Mouse (Mus musculus) heart, postnatal 36 days (tissue): ENCODE data around the gene Cic. TPM values are rescaled to one million over a fixed set of nuclear protein-coding genes. Genes with fewer than 3 reads are reported as not detected.
A peak's percentile ranks its signal among the peaks of the same experiment; 100 is the strongest.

ENCODE experiments used
- DNase-seq, 2 experiments: peaks; one replicate each; pipeline ENCODE4 v3.0.0; 2021 to 2022
- intact Hi-C: fragments of 180-260 bp; cut with DNase I; formaldehyde crosslinking; loops from one replicate; pipeline ENCODE4 v1.15.1; 2025
- total RNA-seq, 2 experiments: library from RNA; stranded (reverse); gene quantifications; 2 replicates each; pipeline ENCODE4 v1.2.3; 2021

Gene Cic
- total RNA-seq: 10 to 100 TPM; 63.7 to 68.7 TPM

DNA sequence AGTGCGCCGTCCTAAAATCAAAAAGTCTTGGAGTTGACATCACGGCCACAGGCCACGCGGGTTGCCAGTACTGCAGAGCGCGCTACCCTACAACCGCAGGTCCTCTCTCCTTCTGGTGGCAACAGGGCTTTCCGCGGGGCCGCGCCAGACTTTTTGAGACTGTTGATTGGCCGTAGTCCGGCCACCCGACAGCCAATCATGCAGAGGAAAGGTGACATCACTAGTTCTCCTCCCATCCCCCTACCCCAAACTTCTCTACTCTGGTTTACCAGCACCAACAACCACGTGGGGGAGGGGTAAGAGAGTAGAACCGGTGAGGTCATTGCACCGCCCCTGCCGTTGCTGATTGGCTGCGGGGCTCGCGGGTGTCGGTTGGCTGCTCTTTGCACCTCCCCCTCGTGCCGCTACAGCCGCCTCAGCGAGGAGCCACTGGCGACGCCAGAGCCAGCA is at the start of gene Cic:
TSS of gene Cic (plus strand) at position 404 of the 450 bp plus-strand sequence.
- intact Hi-C loops: no loop called here
- peak; percentile 94 to 99 for DNase-seq

DNA sequence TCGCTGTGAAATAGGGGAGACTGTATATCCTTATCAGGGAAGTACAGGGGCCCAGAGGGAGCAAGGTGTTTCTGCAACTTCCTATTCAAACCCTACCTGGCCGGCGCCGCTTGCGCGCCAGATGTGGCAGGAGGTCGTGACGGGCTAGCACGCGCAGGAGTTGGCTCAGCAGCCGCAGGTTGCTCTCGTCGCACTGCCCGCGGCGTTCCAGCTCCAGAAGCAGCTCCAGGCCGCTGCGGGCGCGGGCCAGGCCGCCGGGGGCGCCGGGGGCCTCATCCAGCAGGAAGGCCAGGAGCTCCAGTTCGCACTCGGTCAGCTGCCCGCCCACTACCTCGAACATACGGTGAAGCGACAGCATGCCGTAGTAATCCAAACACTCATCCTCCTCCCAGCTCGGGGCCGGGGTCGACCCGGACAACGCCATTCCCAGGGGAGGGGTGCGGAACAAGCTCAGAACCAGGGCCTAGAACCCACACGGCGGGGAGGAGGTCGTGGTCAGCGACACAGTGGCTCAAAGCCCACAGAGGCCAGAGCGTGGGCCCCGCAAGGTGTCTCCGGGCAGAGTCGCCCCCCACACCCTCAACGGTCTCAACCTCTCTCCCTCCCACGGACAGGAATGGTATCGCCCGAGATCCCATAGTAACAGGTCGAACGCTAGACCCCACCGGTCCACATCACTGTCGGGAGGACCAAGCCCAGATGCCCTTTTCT is 48.6 kb upstream of the Cic start:
- peak in 1 of 2 experiments; percentile 55 for DNase-seq
- intact Hi-C loops: no loop called here

DNA sequence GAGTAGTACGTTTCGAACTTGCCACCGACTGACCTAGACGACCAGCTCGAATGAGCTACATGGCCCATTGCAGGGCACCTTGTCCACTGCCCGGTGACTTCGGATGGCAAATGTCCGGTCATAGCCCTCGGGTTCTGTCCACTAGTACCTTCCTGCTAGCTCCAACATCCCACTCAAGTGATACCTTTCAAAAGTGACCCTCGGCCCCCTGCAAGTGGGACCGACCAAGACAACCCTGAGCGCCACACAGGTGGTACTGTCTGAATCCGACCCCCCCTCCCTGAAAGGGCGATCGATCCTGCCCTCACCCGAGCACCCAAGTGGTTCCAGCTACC is 48.1 kb upstream of the Cic start:
- intact Hi-C loops: no loop called here
- no peak for DNase-seq

DNA sequence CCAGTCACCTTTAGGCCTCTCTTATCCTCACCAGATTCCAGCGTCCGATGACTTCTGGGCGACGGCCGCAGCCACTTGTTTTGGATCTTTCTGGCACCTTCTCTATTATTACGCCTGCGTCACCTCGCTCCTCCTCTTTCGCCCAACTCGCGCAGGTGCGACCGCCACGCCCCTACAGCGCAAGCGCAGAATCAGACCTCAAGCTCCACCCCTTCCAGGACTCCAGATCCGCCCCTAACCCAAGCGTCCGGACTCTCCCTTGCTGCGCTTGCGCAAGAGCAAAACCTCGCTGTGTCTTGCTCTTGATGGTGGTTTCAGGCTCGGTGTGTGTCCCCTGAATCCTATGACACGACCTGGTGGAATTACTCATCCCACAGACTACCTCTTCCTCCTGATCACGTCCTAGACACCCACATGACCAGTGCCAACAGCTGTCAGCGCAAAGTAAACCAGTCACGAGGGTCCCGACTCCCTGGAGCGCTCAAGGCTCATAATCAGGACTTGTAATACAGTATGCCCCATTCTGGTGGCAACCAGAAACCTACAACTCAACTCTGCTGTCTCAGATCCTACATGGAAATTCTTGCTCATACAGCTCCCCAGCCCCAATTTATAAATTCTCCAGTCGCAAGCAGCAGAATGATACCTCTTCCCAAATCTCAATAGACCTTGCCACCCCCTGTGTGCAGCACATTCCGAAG is 47.6 kb upstream of the Cic start:
- intact Hi-C loops: no loop called here
- peak; percentile 95 for DNase-seq

DNA sequence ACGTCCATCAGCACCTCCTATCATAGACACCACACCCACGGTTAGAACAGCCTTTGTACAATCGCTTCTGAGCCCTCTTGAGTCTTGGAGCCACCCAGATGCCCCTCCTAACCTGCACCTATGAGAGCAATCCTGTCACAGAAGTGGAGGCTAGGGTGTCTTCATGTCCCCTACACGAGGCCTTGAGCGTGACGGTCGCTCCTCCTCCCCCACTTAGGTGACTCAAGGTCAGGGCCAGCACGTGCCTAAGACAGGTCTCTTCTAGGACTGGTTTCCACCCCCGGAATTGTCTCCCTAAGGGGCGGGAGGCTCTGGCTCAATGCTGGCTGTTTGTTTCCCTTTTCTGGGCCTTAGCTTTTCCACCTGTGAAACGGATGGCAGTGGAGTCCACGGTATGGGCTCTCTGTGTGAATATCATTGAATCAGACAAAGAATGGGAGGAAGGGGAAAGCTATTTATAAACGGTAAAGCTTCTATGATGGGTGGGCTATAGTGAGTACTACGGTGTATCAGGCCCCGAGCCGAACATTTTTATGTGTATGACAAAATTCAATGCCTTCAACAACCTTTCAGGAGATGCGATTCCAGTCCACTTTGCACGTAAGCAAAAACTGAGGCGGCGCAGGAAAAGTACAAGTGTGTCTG is 46.9 kb upstream of the Cic start, which contains the start of gene Dedd2:
TSS of gene Dedd2 (minus strand) at position 159 of the 645 bp plus-strand sequence.
- DNase-seq: peak; percentile 47 to 48
- intact Hi-C loops: no loop called here

DNA sequence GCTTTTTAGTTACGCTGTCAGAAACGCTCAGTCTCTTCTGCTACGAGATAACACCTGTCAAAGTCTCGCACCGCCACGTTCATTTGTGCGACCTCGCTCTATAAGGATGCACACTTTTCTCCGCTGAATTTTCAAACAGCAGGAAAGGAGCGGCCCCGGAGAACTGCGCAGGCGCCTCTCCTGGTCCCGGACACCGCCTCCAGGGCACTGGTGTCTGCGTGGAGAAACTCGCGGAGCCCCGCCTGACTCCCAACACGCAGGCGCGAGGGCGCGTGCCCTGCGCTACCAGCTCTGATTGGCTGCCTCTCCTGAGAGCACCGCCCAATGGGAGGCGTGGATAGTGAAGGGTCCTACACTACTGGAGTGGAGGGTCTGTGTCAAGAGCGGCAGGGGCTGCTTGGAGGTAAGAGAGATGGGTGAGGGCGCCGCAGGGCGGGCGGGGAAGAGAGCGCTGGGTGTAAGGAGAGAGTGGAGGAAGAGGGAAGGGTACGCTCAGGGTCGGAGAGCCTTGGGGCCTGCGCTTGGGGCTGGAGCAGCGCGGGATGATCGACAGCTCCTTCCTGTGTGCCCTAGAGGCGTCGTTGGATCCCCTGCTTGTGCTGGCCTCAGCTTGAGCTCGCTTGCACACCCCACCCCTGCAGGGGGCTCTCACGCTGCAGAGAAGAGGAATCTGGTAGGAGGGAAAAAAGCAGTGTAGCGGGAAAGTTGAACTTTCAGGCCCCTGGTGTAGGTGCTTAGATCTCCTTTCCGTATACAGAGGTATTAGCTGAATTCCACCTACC is 46.2 kb upstream of the Cic start, which contains the start of gene Zfp526:
TSS of gene Zfp526 (plus strand) at position 324 of the 782 bp plus-strand sequence.
- intact Hi-C loops: no loop called here
- DNase-seq: peak; percentile 96 to 97

DNA sequence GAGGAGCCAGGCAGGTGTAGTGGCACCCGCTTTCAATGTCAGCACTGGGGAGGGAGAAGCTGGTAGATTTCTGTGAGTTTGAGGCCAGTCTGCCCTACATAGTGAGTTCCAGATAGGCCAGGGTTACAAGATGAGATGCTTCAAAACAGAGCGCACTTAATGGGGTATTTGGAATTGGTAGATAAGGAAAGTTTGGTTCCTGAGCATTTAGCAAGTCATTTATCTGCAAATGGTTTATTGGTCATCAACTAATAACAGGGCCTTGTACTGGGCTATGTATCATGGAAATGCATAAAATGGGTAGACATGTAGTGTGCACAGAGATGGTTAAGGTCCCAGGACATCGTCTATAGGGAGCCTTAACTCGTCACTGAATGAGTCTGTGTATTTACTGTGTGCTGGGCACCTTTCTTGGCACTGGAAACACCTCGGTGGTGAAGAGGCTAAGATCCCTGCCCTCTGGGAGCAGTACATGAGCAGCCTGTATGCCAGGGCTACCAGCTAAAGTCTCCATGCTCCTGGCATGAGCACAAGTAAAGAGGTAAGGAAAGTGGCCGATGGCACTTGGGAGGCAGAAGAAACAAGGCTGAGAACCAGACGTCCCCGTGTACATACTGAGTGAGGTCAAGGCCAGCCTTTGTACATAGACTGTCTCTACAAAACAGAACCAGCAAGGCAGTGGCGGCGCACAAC is 45.1 kb upstream of the Cic start:
- DNase-seq: no peak
- intact Hi-C loops: loop anchor here (2.0 kb wide), 1 partner anchor 14 kb away; the partner anchor contains the start of gene Gsk3a

DNA sequence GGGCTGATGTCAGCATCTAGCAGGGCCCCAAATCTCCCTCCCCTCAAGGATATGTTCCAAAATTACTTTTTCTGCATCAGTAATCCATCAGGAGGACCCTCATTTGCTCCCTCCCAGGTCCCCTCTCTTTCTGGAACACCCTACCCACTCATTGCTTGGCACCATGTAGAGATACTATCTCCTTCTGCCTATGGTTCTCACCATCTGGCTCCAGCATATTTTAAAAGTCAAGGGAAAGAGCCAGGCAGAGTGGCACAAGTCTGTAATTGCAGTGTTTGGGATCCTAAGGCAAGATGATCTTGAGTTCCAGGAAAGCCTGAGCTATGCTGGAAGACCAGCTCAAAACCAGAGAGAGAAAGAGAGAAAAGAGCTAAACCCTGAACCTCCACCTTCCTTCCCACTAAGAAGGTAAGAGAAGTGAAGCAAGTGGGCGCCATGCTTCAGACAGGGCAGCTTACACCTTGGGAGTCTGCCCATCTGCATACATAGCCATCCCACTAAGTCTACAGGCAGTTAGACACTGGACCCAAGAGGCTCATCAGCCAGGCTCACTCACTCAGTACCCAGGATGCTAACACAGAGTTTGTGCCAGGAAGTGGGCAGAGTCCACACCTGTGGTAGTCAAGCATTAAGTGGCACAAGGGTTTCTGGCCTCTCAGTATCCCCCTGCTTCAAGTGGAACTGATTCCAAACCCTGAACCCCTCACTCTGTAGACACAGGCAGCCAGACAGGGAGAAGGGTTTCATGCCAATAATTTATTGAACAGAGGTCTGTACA is 39.8 kb upstream of the Cic start:
- intact Hi-C loops: no loop called here
- no peak for DNase-seq

DNA sequence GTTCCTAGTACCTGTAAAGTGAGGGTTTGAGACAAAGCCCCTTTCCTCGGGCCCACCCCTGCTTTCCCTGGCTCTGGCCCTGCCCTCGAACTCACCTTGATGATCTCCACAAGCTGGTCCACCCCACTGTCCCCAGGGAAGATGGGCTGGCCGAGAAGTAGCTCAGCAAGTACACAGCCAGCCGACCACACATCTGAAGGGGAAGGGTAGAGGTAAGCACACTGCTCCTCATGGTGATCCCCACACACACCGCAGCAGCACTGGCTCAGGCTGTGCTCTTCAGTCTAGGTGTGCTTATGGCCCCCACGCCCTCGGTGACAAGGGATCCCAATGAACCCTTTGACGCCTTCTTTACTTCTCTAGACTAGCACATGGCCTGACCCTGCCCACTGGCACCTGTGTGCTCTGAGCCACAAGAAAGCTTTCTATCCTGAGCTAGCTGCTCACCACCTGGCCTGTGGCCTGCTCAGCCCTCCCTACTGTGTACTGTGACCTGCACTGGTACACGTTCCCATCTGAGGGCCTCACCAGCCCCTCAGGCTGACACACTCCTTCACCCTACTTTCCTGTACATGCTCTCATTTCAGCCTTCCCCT is 36.7 kb upstream of the Cic start:
- intact Hi-C loops: loop anchor here (10.0 kb wide), 1 partner anchor 346 kb away; the partner anchor contains the start of gene Rps19

DNA sequence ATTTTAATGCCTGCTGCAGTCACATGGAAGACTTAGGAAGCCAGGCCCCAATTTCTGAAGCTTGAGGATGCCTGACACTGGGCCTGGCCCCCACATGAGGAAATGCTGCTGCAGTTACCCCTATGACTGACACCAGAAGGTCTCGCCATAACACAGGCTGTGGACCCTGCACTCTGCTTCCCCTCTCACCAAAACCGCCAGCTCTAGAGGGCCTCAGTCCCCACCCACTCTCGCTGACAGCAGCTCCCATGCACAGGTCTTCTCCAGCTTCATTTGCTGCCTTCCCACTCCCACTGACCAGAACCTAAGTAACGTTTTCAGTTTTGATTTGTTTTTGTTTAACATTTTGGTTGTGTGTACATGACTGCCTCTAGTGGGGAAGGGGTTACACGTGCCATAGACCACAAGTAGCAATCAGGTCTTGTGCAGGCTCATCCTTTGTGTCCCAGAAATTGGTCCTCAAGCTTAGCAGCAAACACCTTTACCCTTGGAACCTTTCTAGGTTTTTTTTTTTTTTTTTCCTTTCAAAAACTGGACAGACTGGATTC is 35.3 kb upstream of the Cic start:
- intact Hi-C loops: loop anchor here (10.0 kb wide), 1 partner anchor 347 kb away; the partner anchor contains the start of gene Rps19

More for the DNA sequence above, 36.7 kb upstream of the Cic start:
- DNase-seq: no peak

DNA sequence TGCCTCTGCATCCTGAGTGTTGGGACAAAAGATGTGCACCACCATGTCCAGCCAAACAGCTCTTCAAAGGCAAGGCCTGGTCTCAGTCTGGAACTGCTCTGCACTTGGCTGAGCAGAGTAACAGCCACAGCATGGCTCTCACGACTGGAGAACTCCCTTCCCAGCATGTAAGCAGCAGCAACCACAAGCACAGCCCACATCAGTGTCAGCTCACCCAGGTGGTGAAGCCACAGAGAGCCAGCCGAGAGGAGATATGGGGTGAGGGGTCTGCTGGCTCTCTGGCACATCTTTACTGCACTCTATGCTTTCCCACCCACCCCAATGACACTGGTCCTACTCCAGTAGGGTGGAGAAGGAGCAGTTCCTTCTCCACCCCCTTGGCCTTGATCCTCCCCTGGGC is 34.4 kb upstream of the Cic start:
- DNase-seq: no peak
- intact Hi-C loops: loop anchor here (10.0 kb wide), 1 partner anchor 348 kb away; the partner anchor contains the start of gene Rps19

More for the DNA sequence above, 35.3 kb upstream of the Cic start:
- DNase-seq: no peak

DNA sequence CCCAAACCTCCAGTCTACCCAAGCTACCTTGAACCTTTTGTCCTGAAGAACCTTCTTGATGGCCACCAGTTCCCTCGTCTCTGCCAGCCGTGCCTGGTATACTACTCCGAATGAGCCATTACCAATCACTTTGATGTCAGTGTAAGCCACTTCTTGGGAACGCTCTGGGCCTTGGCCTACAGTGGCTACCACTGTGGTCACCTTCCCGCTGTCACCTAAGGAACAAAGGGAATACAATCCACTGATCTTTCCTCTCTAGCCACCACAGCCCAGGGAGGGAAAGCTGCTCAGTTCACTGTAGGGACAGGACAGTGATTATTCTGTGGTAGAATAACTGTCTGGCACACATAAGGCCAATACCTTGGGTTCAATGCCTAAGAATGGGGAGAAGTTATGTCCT is 32.0 kb upstream of the Cic start:
- intact Hi-C loops: loop anchor here (10.0 kb wide), 1 partner anchor 351 kb away; the partner anchor contains the start of gene Rps19
- DNase-seq: no peak

DNA sequence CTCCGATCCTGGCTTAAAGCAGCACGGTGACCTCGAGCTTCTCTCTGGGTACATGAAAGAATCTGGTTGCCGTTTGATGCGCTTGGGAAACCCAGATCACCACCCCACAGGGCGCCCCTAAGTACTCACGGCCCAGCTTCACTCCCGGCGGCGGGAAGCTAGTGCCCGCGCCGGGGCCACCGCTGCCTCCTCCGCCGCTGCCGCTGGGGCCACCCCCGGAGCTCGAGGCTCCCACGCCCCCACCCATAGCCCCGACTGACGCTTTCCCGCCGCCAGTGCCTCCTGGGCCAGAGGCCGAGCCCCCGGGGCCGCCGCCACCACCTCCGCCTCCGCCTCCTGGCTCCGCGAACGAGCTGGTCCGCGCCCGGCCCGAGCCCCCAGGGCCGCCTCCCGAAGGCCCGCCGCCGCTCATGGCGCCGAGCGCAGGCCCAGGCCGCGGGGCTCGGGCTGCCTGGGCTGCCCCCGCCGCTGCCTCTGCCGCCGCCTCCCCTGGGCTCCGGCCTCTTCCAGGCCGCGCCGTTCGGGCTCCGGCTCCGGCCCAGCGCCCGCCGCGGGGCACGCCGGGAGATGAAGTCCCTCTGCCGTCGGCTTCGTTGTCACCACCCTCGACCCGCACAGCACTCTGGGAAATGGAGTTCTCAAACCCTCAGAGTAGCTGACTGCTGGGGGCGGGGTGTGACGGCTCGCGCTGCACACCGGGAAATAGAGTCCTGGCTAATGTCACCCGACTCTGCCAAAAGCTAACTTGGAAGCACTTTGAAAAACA is 30.1 kb upstream of the Cic start, which contains the start of gene Gsk3a:
TSS of gene Gsk3a (minus strand) at position 603 of the 766 bp plus-strand sequence.
- DNase-seq: peak in 1 of 2 experiments; percentile 96
- intact Hi-C loops: loop anchor here (2.0 to 10.0 kb wide), 2 partner anchors 15 to 353 kb away; partner anchors contain the start of gene Rps19

DNA sequence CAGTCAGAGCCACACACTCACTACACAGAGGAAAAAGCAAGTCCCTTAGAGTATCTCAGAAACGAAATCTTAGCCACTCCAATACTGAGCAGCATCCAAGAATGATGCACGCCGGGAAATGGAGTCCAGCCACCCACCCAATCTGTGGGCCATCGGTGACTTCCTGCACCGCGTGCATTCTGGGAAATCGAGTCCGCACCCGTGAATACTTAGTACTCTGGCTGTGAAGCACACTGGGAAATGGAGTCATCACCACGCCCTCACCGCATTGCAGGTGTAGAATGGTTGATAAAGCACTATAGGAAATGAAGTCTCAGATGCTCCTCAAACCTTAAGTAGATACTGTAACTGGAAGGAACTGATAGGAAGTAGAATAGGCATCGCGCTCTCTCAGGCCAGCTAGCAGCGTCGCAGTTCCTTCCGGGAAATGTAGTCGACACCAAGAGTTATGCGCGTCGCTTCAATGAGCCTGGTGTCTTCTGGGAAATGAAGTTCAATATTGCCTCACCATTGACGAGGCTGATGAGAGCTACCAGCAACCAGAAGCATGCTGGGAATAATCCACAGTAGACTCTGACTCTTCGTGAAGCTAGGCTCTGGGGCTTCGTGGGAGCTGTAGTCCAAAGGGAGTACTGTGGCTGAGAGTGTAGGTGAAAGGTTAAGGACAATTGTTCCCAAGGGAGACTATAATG is 29.3 kb upstream of the Cic start:
- peak; percentile 87 to 97 for DNase-seq
- intact Hi-C loops: loop anchor here (10.0 kb wide), 1 partner anchor 353 kb away; the partner anchor contains the start of gene Rps19

DNA sequence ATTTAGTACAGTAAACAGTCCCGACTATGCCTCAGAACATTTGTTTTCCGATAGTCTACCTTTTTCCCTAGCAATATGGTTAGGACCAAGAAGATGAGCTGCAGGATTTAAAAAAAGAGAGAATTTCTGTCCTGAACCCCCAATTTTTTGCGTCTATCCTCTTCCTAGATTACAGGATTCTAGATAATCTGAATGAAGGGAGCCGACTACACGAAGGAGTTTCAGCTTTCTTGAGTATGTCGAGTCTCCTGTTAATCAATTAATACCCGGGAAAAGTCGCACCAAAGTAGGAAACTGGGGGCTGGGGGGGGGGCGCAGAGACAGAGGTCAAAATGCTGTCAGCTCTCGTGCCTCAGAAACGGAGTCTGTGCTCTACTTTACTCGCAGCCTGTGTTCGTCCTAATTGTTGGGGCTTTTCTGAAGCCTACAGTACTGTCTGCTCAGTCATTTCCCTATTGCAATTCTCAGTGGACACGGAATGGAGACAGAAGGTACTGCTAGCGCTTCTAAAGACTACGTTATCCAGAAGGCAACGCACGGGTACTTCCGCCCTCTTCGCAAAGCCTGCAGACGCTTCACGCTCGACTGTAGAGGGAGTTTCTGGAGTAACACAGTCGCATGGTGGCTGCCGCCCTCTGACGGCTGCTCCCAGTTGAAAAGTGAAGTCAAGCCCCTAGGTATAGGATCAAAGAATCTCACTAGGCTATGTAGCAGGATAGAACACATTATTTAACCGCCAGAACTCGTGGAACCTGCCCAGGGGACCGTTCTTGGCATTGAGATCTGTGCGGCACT is 28.5 kb upstream of the Cic start:
- intact Hi-C loops: loop anchor here (1.0 to 10.0 kb wide), 2 partner anchors 9 to 354 kb away; partner anchors contain the start of gene Rps19
- DNase-seq: peak; percentile 74
